Mouse (Mus musculus): Measurements from ENCODE around the gene P2ry2.

P2ry2 gene

DNA sequence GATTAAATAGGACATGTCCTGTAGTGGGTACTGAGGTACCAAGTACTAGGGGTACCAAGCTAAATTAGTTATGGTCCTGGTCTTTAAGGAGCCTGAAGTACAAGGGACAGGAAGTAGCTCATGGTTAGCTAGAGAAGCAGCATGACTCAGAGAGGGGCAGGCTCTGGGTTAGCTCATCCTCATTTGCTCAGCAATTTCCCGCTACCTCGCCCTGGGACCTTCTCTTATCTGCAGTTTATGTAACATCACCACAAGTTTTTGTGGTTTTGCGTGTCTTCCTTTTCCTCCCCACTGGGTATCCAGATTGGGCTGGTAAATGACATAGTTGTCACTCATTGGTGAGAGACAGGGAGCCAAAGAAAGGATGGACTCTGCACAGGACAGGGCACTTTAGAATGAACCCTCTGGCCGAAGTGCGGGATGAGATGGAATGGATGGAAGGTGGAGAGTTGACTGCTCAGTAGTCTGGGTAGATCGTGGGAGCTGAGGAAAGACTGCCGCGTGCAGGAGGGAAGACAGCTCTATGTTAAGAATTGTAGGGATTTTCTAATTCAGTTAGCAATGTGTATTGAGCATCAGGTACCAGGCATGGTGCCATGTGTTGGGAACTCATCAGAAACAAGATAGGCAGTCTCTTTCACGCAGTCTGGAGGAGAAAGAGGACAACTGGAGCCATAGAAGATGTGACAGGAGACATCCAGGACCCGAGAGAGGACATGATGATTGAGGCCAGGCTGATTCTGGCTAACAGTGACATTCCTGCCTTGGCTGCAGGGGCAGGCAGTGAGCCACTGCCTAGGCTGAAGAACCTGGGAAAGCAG lies 15.2 kb upstream of the P2ry2 start:
- peak; percentile 39 for DNase-seq (ENCODE audit: low read depth, low spot score)

GRCm38 (mm10) chr7:101026836-101027235 lies 14.2 kb upstream of the P2ry2 start:
- no peak for DNase-seq (ENCODE audit: low read depth, low spot score)

GRCm38 (mm10) chr7:101017492-101017891 lies 4.8 kb upstream of the P2ry2 start:
- no peak for DNase-seq (ENCODE audit: low read depth, low spot score)

- no peak for DNase-seq (ENCODE audit: low read depth, low spot score)
Observed at GRCm38 (mm10) chr7:101017021-101017461, 4.4 kb upstream of the P2ry2 start.

DNA sequence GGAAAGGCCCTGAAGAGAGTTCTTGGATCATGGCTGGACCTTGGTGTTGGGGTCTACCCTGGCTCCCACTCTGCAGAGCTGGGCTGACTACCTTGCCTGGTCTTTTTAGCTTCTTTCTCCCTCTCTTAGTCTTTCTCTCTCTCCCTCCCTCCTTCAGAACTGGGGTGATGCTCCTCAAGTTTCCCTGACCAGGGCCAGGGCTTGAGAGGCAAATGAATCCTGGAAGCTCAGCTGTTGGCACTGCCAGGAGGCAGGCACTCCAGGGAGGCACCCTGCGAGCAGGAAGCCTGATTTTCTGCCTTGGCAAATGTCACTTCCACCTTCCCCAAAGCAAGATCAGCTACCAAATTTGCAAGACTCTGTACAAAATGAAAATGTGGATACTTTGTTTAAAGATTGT lies 2.3 kb upstream of the P2ry2 start:
- no peak for DNase-seq (ENCODE audit: low read depth, low spot score)

- DNase-seq (ENCODE audit: low read depth, low spot score), result no peak
Observed at GRCm38 (mm10) chr7:101014041-101014440, 1.4 kb upstream of the P2ry2 start.

GRCm38 (mm10) chr7:101011681-101012367 lies 842 bp downstream of the P2ry2 start:
- DNase-seq (ENCODE audit: low read depth, low spot score), result no peak

- DNase-seq (ENCODE audit: low read depth, low spot score), result no peak
Observed at GRCm38 (mm10) chr7:101010741-101011140, 1.9 kb downstream of the P2ry2 start.

- DNase-seq (ENCODE audit: low read depth, low spot score), result no peak
Observed at GRCm38 (mm10) chr7:101006201-101006600, 6.5 kb downstream of the P2ry2 start.

DNA sequence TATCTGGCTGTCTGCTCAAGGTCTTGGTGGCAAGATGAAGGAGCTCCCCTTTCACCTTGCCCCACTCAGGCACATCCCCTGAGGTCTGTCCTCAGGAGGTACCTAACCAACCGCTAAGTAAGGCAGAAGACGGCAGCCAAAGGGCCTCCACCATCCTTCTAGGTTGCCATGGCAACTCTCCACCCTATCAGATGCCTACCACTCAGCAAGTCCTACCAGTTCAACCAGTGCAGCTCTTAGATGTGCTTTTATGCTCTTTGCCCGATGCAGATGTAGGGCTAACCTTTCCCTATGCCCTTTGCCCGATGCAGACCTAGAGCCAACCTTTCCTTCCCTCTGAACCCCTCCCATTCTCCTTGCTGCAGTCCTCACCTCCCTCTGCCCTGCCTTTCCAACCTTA lies 7.5 kb downstream of the P2ry2 start:
- DNase-seq (ENCODE audit: low read depth, low spot score), result no peak

- no peak for DNase-seq (ENCODE audit: low read depth, low spot score)
Observed at GRCm38 (mm10) chr7:101003442-101004326, 9.0 kb downstream of the P2ry2 start.

DNA sequence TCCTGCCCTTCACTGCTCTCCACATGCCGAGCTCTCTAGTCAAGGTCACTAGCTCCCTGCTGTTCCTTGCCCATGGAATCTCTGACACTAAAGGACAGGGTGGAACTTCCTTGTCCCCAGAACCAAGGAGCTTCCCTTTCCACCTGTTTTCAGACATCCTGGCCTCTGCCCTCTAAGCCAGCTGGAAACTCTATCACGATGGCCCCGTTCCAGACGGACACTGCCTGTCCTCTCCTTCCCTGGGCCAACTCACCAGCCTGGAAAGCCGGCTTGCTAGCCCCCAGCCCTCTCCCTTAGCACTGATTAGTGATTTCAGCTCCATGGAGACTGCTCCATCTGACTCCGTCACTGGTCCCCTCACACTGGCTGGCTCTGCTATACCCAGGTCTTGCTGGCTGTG lies 10.4 kb downstream of the P2ry2 start:
- no peak for DNase-seq (ENCODE audit: low read depth, low spot score)

GRCm38 (mm10) chr7:100999623-101000022 lies 13.0 kb downstream of the P2ry2 start:
- DNase-seq (ENCODE audit: low read depth, low spot score), result no peak

DNA sequence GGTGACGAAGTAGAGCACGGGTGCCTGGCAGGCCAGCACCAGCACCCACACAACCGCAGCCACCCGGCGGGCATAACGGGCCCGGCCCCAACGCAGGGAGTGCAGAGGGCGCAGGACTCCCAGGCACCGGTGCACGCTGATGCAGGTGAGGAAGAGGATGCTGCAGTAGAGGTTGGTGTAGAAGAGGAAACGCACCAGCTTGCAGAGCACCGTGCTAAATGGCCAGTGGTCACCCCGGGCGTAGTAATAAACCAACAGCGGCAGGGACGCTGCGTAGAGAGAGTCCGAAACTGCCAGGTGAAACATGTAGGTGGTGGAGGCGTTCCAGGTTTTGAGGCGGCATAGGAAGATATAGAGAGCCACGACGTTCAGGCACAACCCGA lies 14.1 kb downstream of the P2ry2 start:
- no peak for DNase-seq (ENCODE audit: low read depth, low spot score)

GRCm38 (mm10) chr7:100997951-100998577 lies 14.6 kb downstream of the P2ry2 start:
- no peak for DNase-seq (ENCODE audit: low read depth, low spot score)

DNA sequence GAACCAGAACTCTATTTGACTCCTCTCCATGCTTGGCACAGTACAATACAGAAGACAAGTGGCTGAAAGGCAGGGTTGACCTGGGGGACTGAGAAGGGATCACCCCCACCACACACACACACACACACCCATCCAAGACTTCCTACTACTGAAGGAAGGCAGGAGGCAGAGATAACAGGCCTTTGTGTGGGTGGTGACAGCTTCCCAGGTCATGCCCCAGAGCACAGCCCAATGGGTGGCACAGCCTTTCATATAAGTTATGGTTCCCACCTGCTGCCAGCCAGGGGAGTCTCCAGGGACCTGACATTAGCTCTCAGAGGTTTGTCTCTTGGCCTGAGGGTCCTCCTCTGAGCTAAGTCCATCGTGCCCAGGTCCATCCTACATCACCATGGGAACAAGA lies 15.5 kb downstream of the P2ry2 start:
- no peak for DNase-seq (ENCODE audit: low read depth, low spot score)

DNA sequence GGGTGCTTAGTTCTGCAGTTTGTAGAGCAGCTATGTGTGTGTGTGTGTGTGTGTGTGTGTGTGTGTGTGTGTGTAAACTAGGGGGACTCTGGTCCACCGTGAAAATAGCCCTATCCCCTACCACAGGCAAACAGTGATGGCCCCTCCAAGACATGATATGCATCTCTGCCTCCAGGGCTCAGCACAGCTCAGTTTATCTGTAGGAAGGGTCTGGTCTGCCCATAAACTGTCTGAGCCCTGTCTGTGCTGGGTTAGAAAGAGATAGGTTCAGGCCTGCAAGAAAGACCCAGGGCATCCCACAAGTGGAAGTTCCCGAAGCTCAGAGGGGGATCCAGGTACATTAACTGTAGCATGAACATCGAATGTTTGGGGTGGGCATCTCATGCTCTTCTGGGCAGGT lies 16.7 kb downstream of the P2ry2 start:
- no peak for DNase-seq (ENCODE audit: low read depth, low spot score)

- DNase-seq (ENCODE audit: low read depth, low spot score), result no peak
Observed at GRCm38 (mm10) chr7:100995260-100995864, 17.3 kb downstream of the P2ry2 start.

DNA sequence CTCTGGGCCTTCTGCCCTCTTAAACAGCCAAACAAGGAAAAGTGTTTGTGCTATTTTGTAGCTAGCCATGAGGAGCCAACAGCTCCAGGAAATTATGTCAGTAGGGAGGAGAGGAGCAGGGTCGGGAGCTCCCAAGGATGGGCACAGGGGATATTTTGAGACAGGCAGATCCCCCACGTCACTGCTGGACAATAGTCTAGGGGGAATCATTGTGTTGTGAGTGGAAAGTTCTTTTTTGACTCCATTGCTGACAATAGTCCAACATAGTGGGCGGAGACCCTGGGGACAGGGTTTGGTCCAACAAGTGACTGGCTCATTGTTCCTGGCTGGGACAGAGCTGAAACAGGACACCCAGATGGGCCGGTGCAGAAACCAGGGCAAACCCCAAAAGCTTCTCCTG lies 19.5 kb downstream of the P2ry2 start:
- DNase-seq (ENCODE audit: low read depth, low spot score), result peak; percentile 9

- peak; percentile 14 for DNase-seq (ENCODE audit: low read depth, low spot score)
Observed at GRCm38 (mm10) chr7:100991972-100992371, 20.7 kb downstream of the P2ry2 start.

DNA sequence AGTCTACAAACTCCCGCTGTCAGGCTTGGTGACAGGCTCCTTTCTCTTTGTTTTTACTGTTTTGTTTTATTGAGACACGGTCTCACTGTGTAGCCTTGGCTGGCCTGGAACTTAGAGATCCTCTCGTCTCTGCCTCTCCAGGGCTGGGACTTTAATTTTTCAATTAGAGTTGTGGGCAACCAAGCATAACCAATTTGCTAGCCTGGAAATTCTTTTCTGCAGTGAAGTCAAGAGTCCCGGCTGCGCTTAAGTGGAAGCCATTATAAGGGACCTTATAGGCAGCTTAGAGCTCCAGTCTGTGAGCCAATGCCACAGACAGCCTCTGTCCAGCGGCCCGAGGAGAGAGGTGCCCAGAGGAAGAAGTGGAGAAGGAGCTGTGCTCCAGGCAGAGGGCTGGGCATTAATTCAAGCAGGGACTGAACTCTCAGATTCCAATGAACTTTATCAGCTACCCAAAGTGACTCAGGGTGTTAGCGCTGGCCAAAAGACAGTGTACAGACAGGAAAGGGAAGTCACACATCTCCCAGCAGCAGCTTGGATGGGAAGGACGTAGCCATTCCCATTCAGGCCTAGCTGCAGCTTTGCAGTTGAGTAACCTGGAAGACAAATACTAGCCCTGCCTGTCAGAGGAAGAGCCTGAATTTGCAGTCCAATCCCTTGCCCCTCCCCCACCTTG lies 21.9 kb downstream of the P2ry2 start:
- DNase-seq (ENCODE audit: low read depth, low spot score), result peak; percentile 56
